Mouse (Mus musculus): ENCODE results near the gene Ncam1.

GRCm38 (mm10) chr9:49704196-49704967 lies 94.3 kb downstream of the Ncam1 start:
- TF ChIP-seq CTCF (IDR thresholded peaks at IDR 0.05) (no peak), POLR2A (IDR thresholded peaks at IDR 0.05; ENCODE audit: insufficient read depth, low read depth, low read length) (no peak)

All from heart, adult 2 months (tissue).